Mouse (Mus musculus): ENCODE data around the gene Slc28a1.
"Not testable (repeated sequence)": the region's sequence is repeated elsewhere in the genome, so short reads cannot be mapped to it uniquely, and the experiment has no call there.

Gene Slc28a1

DNA sequence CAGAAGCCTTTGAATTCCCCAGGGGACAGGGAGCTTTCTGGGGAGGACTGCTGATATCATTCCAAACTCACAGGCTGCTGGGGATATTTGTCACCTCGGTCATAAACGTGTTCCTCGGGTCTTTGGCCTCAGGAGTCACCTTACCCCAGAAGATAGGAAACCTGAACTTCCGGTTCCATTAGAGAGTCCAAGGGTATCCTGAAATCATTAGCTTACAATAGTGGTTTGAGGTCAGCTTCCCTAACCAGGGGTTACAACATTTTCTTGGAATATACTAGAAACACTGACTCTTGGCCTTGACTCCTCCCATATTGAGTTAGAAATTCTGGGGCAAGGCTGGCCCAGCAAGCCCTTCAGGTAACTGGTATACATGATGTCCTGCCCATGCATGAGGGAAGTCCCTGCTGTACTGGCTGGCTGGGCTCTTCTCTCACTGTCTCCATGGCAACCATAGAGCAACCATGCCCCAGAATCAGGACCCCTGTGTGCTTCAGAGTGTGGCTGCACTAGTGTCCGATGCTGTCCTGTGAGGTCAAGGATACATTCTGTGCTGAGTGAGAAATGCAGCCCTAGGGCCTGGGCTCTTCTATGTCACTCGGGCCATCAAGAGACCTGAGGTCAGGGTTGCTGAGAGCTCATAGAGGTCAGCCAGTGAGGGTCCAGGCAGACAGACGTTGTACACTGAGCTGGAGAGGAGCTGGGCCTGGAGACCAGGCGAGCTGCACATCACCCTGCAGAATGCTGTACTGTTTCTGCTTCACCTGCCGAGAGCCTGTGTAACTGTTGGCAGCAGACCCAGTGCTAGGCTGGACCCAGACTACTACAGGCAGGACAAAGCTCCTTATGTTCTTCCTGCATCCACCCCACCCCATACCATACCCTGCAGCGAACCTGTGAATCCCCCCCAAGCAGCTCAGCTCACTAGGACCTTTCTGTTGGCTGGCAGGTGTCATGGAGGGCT lies 10.9 kb downstream of the Slc28a1 start:
- peak; percentile 53 to 58 for DNase-seq

- no peak for DNase-seq
These were observed 17.3 kb downstream of the Slc28a1 start for GRCm38 (mm10) chr7:81131864-81132263.

GRCm38 (mm10) chr7:81132851-81133279 lies 18.3 kb downstream of the Slc28a1 start:
- peak in 1 of 2 experiments; percentile 26 for DNase-seq

DNA sequence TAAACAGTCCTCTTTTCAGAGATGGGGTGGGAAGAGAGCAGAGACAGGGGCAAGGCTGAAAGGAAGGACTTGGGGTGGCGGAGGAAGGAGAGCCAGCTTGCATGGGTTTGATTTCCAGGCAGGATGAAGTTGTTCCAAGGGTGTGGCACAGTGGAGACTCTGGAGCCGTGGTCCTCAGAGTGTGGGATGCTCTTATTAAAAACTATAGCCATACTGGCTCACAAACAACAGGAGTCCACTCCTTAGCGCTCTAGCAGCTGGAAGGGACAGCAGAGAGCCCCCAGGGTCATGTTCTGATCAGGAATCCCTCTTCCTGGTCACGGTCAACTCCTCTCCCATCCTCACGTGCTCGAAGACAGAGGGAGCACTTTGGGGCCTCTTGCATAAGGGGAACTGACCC lies 18.8 kb downstream of the Slc28a1 start:
- DNase-seq: no peak

DNA sequence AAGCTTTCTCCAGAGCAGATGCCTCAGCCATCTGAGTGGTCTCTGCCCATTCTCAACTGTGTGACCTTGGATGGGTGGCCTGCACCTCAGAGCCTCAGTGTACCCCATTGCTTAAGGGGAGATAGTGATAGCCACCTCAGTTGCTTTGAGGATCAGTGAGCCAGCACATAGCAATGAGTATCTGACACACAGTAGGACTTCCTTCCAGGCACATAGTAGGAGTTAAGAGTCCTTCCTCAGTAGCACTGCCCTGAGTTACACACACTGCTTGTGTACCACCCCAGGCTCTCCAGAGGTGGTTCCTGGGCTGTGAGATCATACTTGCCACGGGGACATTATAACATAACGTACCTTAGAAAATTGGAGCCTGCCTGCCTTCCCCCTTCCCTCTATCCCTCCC lies 19.3 kb downstream of the Slc28a1 start:
- DNase-seq: no peak

GRCm38 (mm10) chr7:81134614-81135067 lies 20.0 kb downstream of the Slc28a1 start:
- DNase-seq: peak in 1 of 2 experiments; percentile 33

GRCm38 (mm10) chr7:81137292-81137691 lies 22.7 kb downstream of the Slc28a1 start:
- DNase-seq: no peak

- no peak for DNase-seq
These were observed 24.5 kb downstream of the Slc28a1 start for GRCm38 (mm10) chr7:81139100-81139499.

GRCm38 (mm10) chr7:81139671-81140404 lies 25.2 kb downstream of the Slc28a1 start:
- no peak for DNase-seq

- no peak for DNase-seq
These were observed 26.9 kb downstream of the Slc28a1 start for GRCm38 (mm10) chr7:81141541-81141940.

DNA sequence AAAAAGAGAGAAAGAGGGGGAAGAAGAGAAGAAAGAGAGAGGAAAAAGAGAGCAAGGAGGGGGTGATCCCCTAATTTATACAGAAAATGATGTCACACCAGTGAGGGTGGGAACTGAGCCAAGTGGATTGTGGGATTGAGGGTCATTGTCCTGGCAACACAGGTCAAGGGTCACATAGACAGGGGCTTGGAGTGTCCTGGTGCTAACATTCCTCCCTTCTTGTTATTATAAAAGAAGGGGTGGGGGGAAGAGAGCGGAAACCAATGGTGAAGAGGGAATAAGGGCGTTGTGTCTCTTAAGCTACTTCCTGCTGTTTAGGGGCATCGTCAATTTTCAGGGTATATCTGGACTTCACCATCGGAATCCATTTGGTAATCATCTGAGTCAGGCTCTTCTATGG lies 28.5 kb downstream of the Slc28a1 start:
- not testable (repeated sequence) for DNase-seq

DNA sequence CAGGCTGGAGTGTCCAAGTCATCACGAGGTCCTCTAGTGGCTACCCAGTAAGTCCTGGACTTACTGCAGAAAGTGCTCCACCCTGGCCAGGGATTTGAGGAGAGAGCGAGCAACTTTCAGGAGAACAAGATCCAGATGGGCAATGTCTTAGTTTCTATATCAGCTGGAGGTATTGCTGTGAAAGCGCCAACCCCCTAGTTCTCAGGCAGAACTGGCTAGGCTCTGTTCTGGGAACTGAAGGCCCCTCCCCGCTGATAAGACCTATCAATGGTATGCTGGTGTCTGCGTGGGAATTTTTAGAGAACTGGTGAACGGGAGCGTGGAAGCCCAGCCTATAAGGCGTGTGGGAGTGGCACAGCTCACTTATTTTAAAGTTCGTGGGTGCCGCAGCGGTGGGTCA lies 35.2 kb downstream of the Slc28a1 start:
- DNase-seq: no peak

DNA sequence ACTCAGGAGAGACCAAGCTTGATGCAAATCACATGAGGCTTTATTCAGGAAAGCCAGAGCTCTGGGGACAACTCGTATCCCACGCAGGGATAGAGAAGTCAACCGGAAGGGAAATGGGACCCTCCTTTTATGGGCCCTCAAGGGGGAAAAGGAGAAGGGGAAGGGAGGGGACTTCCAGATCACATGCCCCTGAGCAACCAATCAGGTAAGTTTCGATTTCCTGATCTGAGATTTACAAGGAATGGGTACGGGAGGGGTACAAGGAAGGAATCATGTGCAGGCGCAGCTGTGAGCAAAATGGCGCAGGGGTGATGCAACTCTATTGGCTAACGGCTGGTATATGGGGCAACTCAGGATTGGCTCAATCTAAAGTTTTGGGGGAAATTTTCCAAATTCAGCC lies 36.6 kb downstream of the Slc28a1 start:
- no peak for DNase-seq

- DNase-seq: no peak
These were observed 37.7 kb downstream of the Slc28a1 start for GRCm38 (mm10) chr7:81152306-81152705.

DNA sequence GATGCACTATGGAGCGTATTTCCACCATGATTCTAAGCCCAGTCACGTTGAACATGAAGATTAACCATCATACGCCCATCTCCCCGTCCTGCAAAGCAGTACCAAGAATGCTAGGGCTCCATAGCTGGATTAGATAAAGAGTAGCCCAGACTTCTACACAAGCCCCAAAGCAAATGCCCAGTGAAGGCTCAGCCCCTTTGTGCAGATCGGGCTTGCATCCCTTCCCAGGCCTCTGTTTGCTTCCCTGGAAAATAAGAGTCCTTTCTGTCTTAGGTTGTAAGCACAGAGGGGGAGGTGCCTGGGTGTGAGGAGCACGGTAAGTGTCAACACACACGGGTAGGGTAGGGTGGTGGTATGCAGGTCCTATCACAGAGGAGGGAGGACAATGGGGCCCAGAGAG lies 38.2 kb downstream of the Slc28a1 start:
- DNase-seq: no peak

GRCm38 (mm10) chr7:81153327-81153726 lies 38.7 kb downstream of the Slc28a1 start:
- DNase-seq: no peak

GRCm38 (mm10) chr7:81154244-81154643 lies 39.6 kb downstream of the Slc28a1 start:
- DNase-seq: not testable (repeated sequence)

GRCm38 (mm10) chr7:81154960-81155359 lies 40.4 kb downstream of the Slc28a1 start:
- DNase-seq: peak; percentile 78 to 83

GRCm38 (mm10) chr7:81158933-81159332 lies 44.3 kb downstream of the Slc28a1 start:
- no peak for DNase-seq

DNA sequence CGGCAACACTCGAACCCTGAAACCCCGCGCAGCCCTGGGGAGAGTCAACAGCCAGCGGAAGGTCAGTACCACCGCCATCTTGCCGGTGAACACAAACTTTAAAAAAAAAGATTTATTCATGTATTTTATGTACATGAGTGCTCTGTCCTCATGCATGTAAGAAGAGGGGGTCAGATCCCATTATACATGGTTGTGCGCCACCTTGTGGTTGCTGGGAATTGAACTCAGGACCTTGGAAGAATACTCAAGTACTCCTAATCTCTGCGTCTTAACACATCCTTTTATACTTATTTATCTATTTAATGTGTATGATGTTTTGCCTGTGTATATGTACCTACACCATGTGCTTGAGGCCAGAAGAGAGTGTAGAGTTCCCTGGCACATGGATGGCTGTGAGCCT lies 47.1 kb downstream of the Slc28a1 start:
- DNase-seq: peak; percentile 61 to 68

- DNase-seq: peak; percentile 87 to 91
These were observed 47.7 kb downstream of the Slc28a1 start for GRCm38 (mm10) chr7:81162345-81162744.

- DNase-seq: no peak
These were observed 49.8 kb downstream of the Slc28a1 start for GRCm38 (mm10) chr7:81164411-81164810.

DNA sequence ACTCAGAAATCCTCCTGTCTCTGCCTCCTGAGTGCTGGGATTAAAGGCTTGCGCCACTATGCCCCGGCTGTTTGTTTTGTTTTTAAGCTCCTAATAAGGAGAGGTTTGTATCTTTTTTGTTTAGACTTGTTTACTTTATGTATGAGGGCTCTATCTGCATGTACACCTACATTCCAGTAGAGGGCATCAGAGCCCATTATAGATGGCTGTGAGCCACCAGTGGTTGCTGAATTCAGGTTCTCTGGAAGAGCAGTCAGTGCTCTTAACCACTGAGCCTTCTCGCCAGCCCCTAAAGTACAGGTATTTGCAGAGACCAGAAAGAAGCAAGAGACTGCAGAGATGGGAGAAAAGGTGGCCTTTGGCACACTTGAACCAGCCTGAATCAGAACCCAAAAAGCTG lies 52.5 kb downstream of the Slc28a1 start:
- DNase-seq: peak; percentile 55 to 67

- DNase-seq: no peak
These were observed 54.8 kb downstream of the Slc28a1 start for GRCm38 (mm10) chr7:81169351-81169750.

Measured in cerebellum, postnatal 10 days (tissue).